Mouse (Mus musculus) neural tube, embryonic 13.5 days (tissue): ENCODE measurements around the gene Zbtb37. TPM values are rescaled to one million over a fixed set of nuclear protein-coding genes. Genes with fewer than 3 reads are reported as not detected.
"Not testable (repeated sequence)": the region's sequence is repeated elsewhere in the genome, so short reads cannot be mapped to it uniquely, and the experiment has no call there.

Experiments
- ATAC-seq: fragments of 200-750 bp; cut with Nextera tagmentation; 2 replicates; pipeline ENCODE4 v1.8.0; 2017; ENCODE audit warnings: low read depth, mild to moderate bottlenecking, moderate TSS enrichment, moderate library complexity
- H3K27ac ChIP-seq: fragments of 300-500 bp; sonication (generic); replicated peaks from 2 replicates; pipeline ENCODE4 v1.5.1; 2015; ENCODE audit warnings: moderate library complexity, mild to moderate bottlenecking, inconsistent platforms
- H3K27me3 ChIP-seq: fragments of 300-500 bp; sonication (generic); 2 replicates; pipeline ENCODE4 v1.6.1; 2015; ENCODE audit warnings: mild to moderate bottlenecking, inconsistent platforms
- H3K36me3 ChIP-seq: fragments of 300-500 bp; sonication (generic); 2 replicates; pipeline ENCODE4 v1.6.1; 2015; ENCODE audit warnings: mild to moderate bottlenecking, inconsistent platforms
- H3K4me1 ChIP-seq: fragments of 300-500 bp; sonication (generic); replicated peaks from 2 replicates; pipeline ENCODE4 v1.6.1; 2015; ENCODE audit warnings: inconsistent platforms
- H3K4me2 ChIP-seq: fragments of 300-500 bp; sonication (generic); 2 replicates; pipeline ENCODE4 v1.6.1; 2015; ENCODE audit warnings: inconsistent platforms, mild to moderate bottlenecking, moderate library complexity
- H3K4me3 ChIP-seq: fragments of 300-500 bp; sonication (generic); 2 replicates; pipeline ENCODE4 v1.5.1; 2015; ENCODE audit warnings: mild to moderate bottlenecking, inconsistent platforms
- H3K9ac ChIP-seq: fragments of 300-500 bp; sonication (generic); 2 replicates; pipeline ENCODE4 v1.6.1; 2015; ENCODE audit warnings: moderate library complexity, mild to moderate bottlenecking, inconsistent platforms
- H3K9me3 ChIP-seq: fragments of 300-500 bp; sonication (generic); 2 replicates; pipeline ENCODE4 v1.6.1; 2016; ENCODE audit warnings: inconsistent platforms
- WGBS: fragments of 180-500 bp; shearing (Covaris S2); methylation state at CpG from one replicate; pipeline ENCODE4 v1.1.7; 2015; 5-methylcytosine and 5-hydroxymethylcytosine counted together
- polyA plus RNA-seq: library from polyadenylated mRNA; unstranded; fragments of >200 nt; fragmentation: Nextera tagmentation; extraction: Ambion mirVana; gene quantifications from 2 replicates; pipeline ENCODE4 v1.2.1, GENCODE M21; 2015

Gene Zbtb37
- polyA plus RNA-seq, 1 experiment from 2014 or later, result 12.3 TPM

GRCm38 (mm10) chr1:161030058-161030457, 4.6 kb downstream of the Zbtb37 start:
- H3K36me3 ChIP-seq, result peaks cover 56% of the 10 kb centered on the region

GRCm38 (mm10) chr1:161028427-161028826, 6.2 kb downstream of the Zbtb37 start:
- not testable (repeated sequence) for H3K9me3 ChIP-seq, H3K4me3 ChIP-seq, H3K4me2 ChIP-seq, H3K27me3 ChIP-seq, H3K27ac ChIP-seq, ATAC-seq, H3K9ac ChIP-seq
- peaks cover 11% of the 10 kb centered on the region for H3K4me1 ChIP-seq
- H3K36me3 ChIP-seq, result peaks cover 63% of the 10 kb centered on the region
- 87% methylated on average over 1 of the region's 1 CpGs for WGBS

More at GRCm38 (mm10) chr1:161030058-161030457, 4.6 kb downstream of the Zbtb37 start:
- H3K27me3 ChIP-seq, result no peaks in the 10 kb centered on the region
- 95% methylated on average over 3 of the region's 3 CpGs for WGBS
- peaks cover 15% of the 10 kb centered on the region for H3K4me1 ChIP-seq
- no peaks in the 10 kb centered on the region for H3K9me3 ChIP-seq
- H3K27ac ChIP-seq, result no peak overlapping the region
- no peak overlapping the region for H3K9ac ChIP-seq
- ATAC-seq, result no peak
- no peak overlapping the region for H3K4me2 ChIP-seq
- no peak overlapping the region for H3K4me3 ChIP-seq

GRCm38 (mm10) chr1:161027196-161027595, 7.5 kb downstream of the Zbtb37 start:
- peaks cover 64% of the 10 kb centered on the region for H3K36me3 ChIP-seq
- H3K27me3 ChIP-seq, result no peaks in the 10 kb centered on the region
- H3K4me1 ChIP-seq, result no peaks in the 10 kb centered on the region
- H3K9ac ChIP-seq, result no peak overlapping the region
- no peak overlapping the region for H3K4me3 ChIP-seq
- no peak for ATAC-seq
- WGBS, result 88% methylated on average over 2 of the region's 2 CpGs
- no peak overlapping the region for H3K27ac ChIP-seq
- H3K4me2 ChIP-seq, result no peak overlapping the region
- no peaks in the 10 kb centered on the region for H3K9me3 ChIP-seq

- Histone ChIP-seq H3K36me3 (peaks cover 56% of the 10 kb centered on the region), H3K4me2 (no peak overlapping the region), H3K4me3 (no peak overlapping the region), H3K27me3 (no peaks in the 10 kb centered on the region), H3K4me1 (no peaks in the 10 kb centered on the region), H3K9ac (no peak overlapping the region), H3K27ac (no peak overlapping the region), H3K9me3 (no peaks in the 10 kb centered on the region)
- 86% methylated on average over 5 of the region's 5 CpGs for WGBS
- ATAC-seq, result no peak
Measured at GRCm38 (mm10) chr1:161025410-161026210, 9.0 kb downstream of the Zbtb37 start.

- WGBS, result 97% methylated on average over 14 of the region's 14 CpGs
Measured at GRCm38 (mm10) chr1:161020051-161020450, 14.6 kb downstream of the Zbtb37 start.

GRCm38 (mm10) chr1:161016378-161016777, 18.3 kb downstream of the Zbtb37 start:
- Histone ChIP-seq H3K27ac (no peak overlapping the region), H3K9me3 (no peaks in the 10 kb centered on the region), H3K36me3 (peaks cover 60% of the 10 kb centered on the region), H3K4me1 (no peaks in the 10 kb centered on the region), H3K4me3 (no peak overlapping the region), H3K4me2 (no peak overlapping the region), H3K27me3 (no peaks in the 10 kb centered on the region), H3K9ac (no peak overlapping the region)
- 84% methylated on average over 2 of the region's 2 CpGs for WGBS
- ATAC-seq, result no peak

More at GRCm38 (mm10) chr1:161020051-161020450, 14.6 kb downstream of the Zbtb37 start:
- H3K4me2 ChIP-seq, result no peak overlapping the region
- ATAC-seq, result no peak
- no peak overlapping the region for H3K4me3 ChIP-seq
- H3K27me3 ChIP-seq, result no peaks in the 10 kb centered on the region
- H3K9me3 ChIP-seq, result no peaks in the 10 kb centered on the region
- no peak overlapping the region for H3K27ac ChIP-seq
- peaks cover 62% of the 10 kb centered on the region for H3K36me3 ChIP-seq
- H3K4me1 ChIP-seq, result no peaks in the 10 kb centered on the region
- no peak overlapping the region for H3K9ac ChIP-seq

- H3K4me1 ChIP-seq, result no peaks in the 10 kb centered on the region
- H3K27me3 ChIP-seq, result no peaks in the 10 kb centered on the region
- 91% methylated on average over 4 of the region's 4 CpGs for WGBS
- H3K4me3 ChIP-seq, result no peak overlapping the region
- peaks cover 33% of the 10 kb centered on the region for H3K36me3 ChIP-seq
- no peak overlapping the region for H3K27ac ChIP-seq
- ATAC-seq, result no peak
- H3K9me3 ChIP-seq, result no peaks in the 10 kb centered on the region
- no peak overlapping the region for H3K4me2 ChIP-seq
- no peak overlapping the region for H3K9ac ChIP-seq
Measured at GRCm38 (mm10) chr1:161010436-161010835, 24.2 kb downstream of the Zbtb37 start.

- Histone ChIP-seq H3K27me3 (no peaks in the 10 kb centered on the region), H3K4me1 (no peaks in the 10 kb centered on the region), H3K36me3 (peaks cover 36% of the 10 kb centered on the region), H3K9ac (no peak overlapping the region), H3K4me3 (no peak overlapping the region), H3K9me3 (no peaks in the 10 kb centered on the region), H3K27ac (no peak overlapping the region), H3K4me2 (no peak overlapping the region)
- ATAC-seq, result no peak
- 93% methylated on average over 2 of the region's 2 CpGs for WGBS
Measured at GRCm38 (mm10) chr1:161008038-161008437, 26.6 kb downstream of the Zbtb37 start.

GRCm38 (mm10) chr1:161006471-161006870, 28.2 kb downstream of the Zbtb37 start:
- H3K9me3 ChIP-seq, result no peaks in the 10 kb centered on the region
- no peak for ATAC-seq
- H3K27me3 ChIP-seq, result no peaks in the 10 kb centered on the region
- H3K9ac ChIP-seq, result no peak overlapping the region
- H3K4me3 ChIP-seq, result no peak overlapping the region
- 76% methylated on average over 5 of the region's 5 CpGs for WGBS
- peaks cover 31% of the 10 kb centered on the region for H3K36me3 ChIP-seq
- no peak overlapping the region for H3K4me2 ChIP-seq
- no peak overlapping the region for H3K27ac ChIP-seq
- H3K4me1 ChIP-seq, result no peaks in the 10 kb centered on the region

GRCm38 (mm10) chr1:161005526-161005925, 29.1 kb downstream of the Zbtb37 start:
- no peaks in the 10 kb centered on the region for H3K9me3 ChIP-seq
- H3K9ac ChIP-seq, result no peak overlapping the region
- H3K4me1 ChIP-seq, result no peaks in the 10 kb centered on the region
- WGBS, result 50% methylated on average over 3 of the region's 3 CpGs
- H3K27ac ChIP-seq, result no peak overlapping the region
- no peak for ATAC-seq
- no peak overlapping the region for H3K4me2 ChIP-seq
- peaks cover 29% of the 10 kb centered on the region for H3K36me3 ChIP-seq
- no peaks in the 10 kb centered on the region for H3K27me3 ChIP-seq
- no peak overlapping the region for H3K4me3 ChIP-seq

GRCm38 (mm10) chr1:161004942-161005341, 29.7 kb downstream of the Zbtb37 start:
- Histone ChIP-seq H3K9me3 (no peaks in the 10 kb centered on the region), H3K27me3 (no peaks in the 10 kb centered on the region), H3K4me2 (no peak overlapping the region), H3K4me1 (no peaks in the 10 kb centered on the region), H3K4me3 (no peak overlapping the region), H3K27ac (no peak overlapping the region), H3K36me3 (peaks cover 35% of the 10 kb centered on the region), H3K9ac (no peak overlapping the region)
- ATAC-seq, result no peak
- 71% methylated on average over 4 of the region's 4 CpGs for WGBS

- H3K4me2 ChIP-seq, result no peak overlapping the region
- H3K27ac ChIP-seq, result no peak overlapping the region
- H3K27me3 ChIP-seq, result no peaks in the 10 kb centered on the region
- H3K4me1 ChIP-seq, result no peaks in the 10 kb centered on the region
- H3K36me3 ChIP-seq, result no peaks in the 10 kb centered on the region
- no peak overlapping the region for H3K4me3 ChIP-seq
- H3K9me3 ChIP-seq, result no peaks in the 10 kb centered on the region
- 86% methylated on average over 6 of the region's 6 CpGs for WGBS
- H3K9ac ChIP-seq, result no peak overlapping the region
- no peak for ATAC-seq
Measured at GRCm38 (mm10) chr1:160993851-160994250, 40.8 kb downstream of the Zbtb37 start.

- H3K36me3 ChIP-seq, result no peaks in the 10 kb centered on the region
- H3K4me1 ChIP-seq, result no peaks in the 10 kb centered on the region
- H3K4me3 ChIP-seq, result no peak overlapping the region
- no peak overlapping the region for H3K9ac ChIP-seq
- H3K27ac ChIP-seq, result no peak overlapping the region
- no peak for ATAC-seq
- H3K9me3 ChIP-seq, result no peaks in the 10 kb centered on the region
- H3K4me2 ChIP-seq, result no peak overlapping the region
- WGBS, result 85% methylated on average over 15 of the region's 15 CpGs
- no peaks in the 10 kb centered on the region for H3K27me3 ChIP-seq
Measured at GRCm38 (mm10) chr1:160989395-160989794, 45.3 kb downstream of the Zbtb37 start.
